Mouse (Mus musculus): ENCODE measurements around the gene Artn.
A peak's percentile ranks its signal among the peaks of the same experiment; 100 is the strongest.

Gene Artn

GRCm38 (mm10) chr4:117918261-117918660 is 11.3 kb downstream of the Artn start:
- DNase-seq = peak; percentile 19

GRCm38 (mm10) chr4:117917847-117918246 is 11.7 kb downstream of the Artn start:
- peak; percentile 21 for DNase-seq

- DNase-seq = no peak
Observed at GRCm38 (mm10) chr4:117917402-117917801, 12.2 kb downstream of the Artn start.

GRCm38 (mm10) chr4:117916386-117916785 is 13.2 kb downstream of the Artn start:
- peak; percentile 42 for DNase-seq

GRCm38 (mm10) chr4:117915489-117916105 is 14.0 kb downstream of the Artn start:
- peak; percentile 63 for DNase-seq

GRCm38 (mm10) chr4:117914591-117915442 is 14.7 kb downstream of the Artn start, which contains the start of gene Ipo13:
Gene Ipo13, minus strand, starts transcription at chr4:117914999.
- DNase-seq = peak; percentile 94

GRCm38 (mm10) chr4:117914031-117914430 is 15.5 kb downstream of the Artn start:
- DNase-seq = peak; percentile 78

- DNase-seq = peak; percentile 90
Observed at GRCm38 (mm10) chr4:117913421-117913820, 16.1 kb downstream of the Artn start.

GRCm38 (mm10) chr4:117912685-117913273 is 16.8 kb downstream of the Artn start:
- DNase-seq = peak; percentile 71

- peak; percentile 78 for DNase-seq
Observed at GRCm38 (mm10) chr4:117912131-117912561, 17.4 kb downstream of the Artn start.

GRCm38 (mm10) chr4:117908834-117909453 is 20.6 kb downstream of the Artn start:
- DNase-seq = peak; percentile 24

- no peak for DNase-seq
Observed at GRCm38 (mm10) chr4:117906196-117906595, 23.4 kb downstream of the Artn start.

- no peak for DNase-seq
Observed at GRCm38 (mm10) chr4:117904761-117905160, 24.8 kb downstream of the Artn start.

GRCm38 (mm10) chr4:117904094-117904493 is 25.5 kb downstream of the Artn start:
- no peak for DNase-seq

GRCm38 (mm10) chr4:117898111-117898510 is 31.5 kb downstream of the Artn start:
- peak; percentile 22 for DNase-seq

- DNase-seq = peak; percentile 84
Observed at GRCm38 (mm10) chr4:117896031-117896430, 33.5 kb downstream of the Artn start.

GRCm38 (mm10) chr4:117895339-117895738 is 34.2 kb downstream of the Artn start:
- DNase-seq = peak; percentile 47

- DNase-seq = peak; percentile 66
Observed at GRCm38 (mm10) chr4:117894601-117895000, 35.0 kb downstream of the Artn start.

GRCm38 (mm10) chr4:117893376-117893775 is 36.2 kb downstream of the Artn start:
- DNase-seq = peak; percentile 50

- DNase-seq = peak; percentile 92
Observed at GRCm38 (mm10) chr4:117891738-117892161, 37.8 kb downstream of the Artn start, which contains the start of gene Dph2. Gene Dph2, minus strand, starts transcription at chr4:117892032.

- peak; percentile 39 for DNase-seq
Observed at GRCm38 (mm10) chr4:117890750-117891149, 38.8 kb downstream of the Artn start.

- peak; percentile 66 for DNase-seq
Observed at GRCm38 (mm10) chr4:117890031-117890430, 39.5 kb downstream of the Artn start.

GRCm38 (mm10) chr4:117889471-117889870 is 40.1 kb downstream of the Artn start:
- peak; percentile 54 for DNase-seq

Measured in cerebellum, adult 9-10 months (tissue).